Mouse (Mus musculus): ENCODE measurements around the gene Flii. TPM values are rescaled to one million over a fixed set of nuclear protein-coding genes. Genes with fewer than 3 reads are reported as not detected.

Flii gene
- total and polyA plus RNA-seq, 3 experiments: 71.8 to 111 TPM; not detected in 1

DNA sequence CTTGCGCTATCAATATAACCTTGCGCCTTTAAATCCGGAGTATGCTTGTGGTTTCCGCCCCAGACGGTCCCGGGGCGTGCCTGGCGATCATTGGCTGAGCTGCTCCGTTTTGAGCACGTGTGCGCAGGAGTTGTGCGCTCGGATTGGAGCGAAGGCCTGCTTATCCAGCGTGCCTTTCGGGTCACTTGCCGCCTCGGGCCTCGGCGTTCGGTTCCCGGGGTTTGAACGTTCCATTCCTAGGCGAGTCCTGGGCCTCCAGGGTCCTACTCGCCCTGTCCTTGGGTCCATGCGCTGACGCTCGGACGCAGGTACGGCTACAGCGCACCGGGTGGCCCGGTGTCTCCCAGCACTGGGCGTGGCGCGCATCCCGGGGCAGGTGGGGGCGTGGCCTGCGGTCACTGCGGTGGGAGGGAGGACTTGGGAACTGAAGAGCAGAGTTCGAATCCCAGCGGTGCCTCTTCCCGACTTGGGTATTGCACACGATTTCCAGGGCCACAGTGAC is 1.2 kb upstream of the Flii start, which contains the start of gene Mief2 (continued):
- TF ChIP-seq ELF1 (IDR thresholded peaks at IDR 0.05; ENCODE audit: low read depth, low read length): 0 out of 2 replicates have a peak, but pooled peaks have one; percentile 51
- no peak for TF ChIP-seq JUND (IDR thresholded peaks at IDR 0.05; ENCODE audit: low read depth, low read length)
- TF ChIP-seq ZNF384 (IDR thresholded peaks at IDR 0.05; ENCODE audit: low read depth, low read length): no peak
- peak; percentile 35; the same call in 1 of the 2 replicates for TF ChIP-seq GATA1 (IDR thresholded peaks at IDR 0.05; ENCODE audit: low read depth, low read length)
- peak; percentile 87 for TF ChIP-seq MAZ (IDR thresholded peaks at IDR 0.05; ENCODE audit: low read depth, low read length)
- no peak for TF ChIP-seq GABPA (IDR thresholded peaks at IDR 0.05; ENCODE audit: low read depth, low read length)
- peak; percentile 40; the same call in 1 of the 2 replicates for TF ChIP-seq CHD2 (IDR thresholded peaks at IDR 0.05; ENCODE audit: low read length)
- TF ChIP-seq USF2 (IDR thresholded peaks at IDR 0.05; ENCODE audit: borderline replicate concordance in 1 of 2, insufficient read depth in 1 of 2, low read depth in 1 of 2, low read length in 2 of 2): peak; percentile 47 to 92; a peak in 3 of 4 replicates
- TF ChIP-seq HCFC1 (IDR thresholded peaks at IDR 0.05; ENCODE audit: low read depth, low read length): peak; percentile 85
- no peak for TF ChIP-seq MEF2A (IDR thresholded peaks at IDR 0.05; ENCODE audit: extremely low read depth, insufficient replicate concordance, low read depth, low read length, poor library complexity, severe bottlenecking)
- TF ChIP-seq UBTF (IDR thresholded peaks at IDR 0.05; ENCODE audit: borderline replicate concordance, insufficient read depth, low read depth, low read length): no peak
- TF ChIP-seq MXI1 (IDR thresholded peaks at IDR 0.05; ENCODE audit: low read depth, low read length): peak; percentile 91
- no peak; the same call in 1 of the 2 replicates for TF ChIP-seq TBP (IDR thresholded peaks at IDR 0.05; ENCODE audit: low read depth, low read length)
- TF ChIP-seq ZC3H11A (IDR thresholded peaks at IDR 0.05; ENCODE audit: low read depth, low read length): no peak; the same call in 1 of the 2 replicates
- TF ChIP-seq USF1 (IDR thresholded peaks at IDR 0.05; ENCODE audit: low read depth, low read length): peak; percentile 98
- TF ChIP-seq SIN3A (IDR thresholded peaks at IDR 0.05; ENCODE audit: low read length): peak; percentile 99
- no peak; the same call in 1 of the 2 replicates for TF ChIP-seq KAT2A (conservative IDR thresholded peaks at IDR 0.05; ENCODE audit: low read depth, low read length)
- peak; percentile 98 for TF ChIP-seq MAX (IDR thresholded peaks at IDR 0.05; ENCODE audit: low read length)

DNA sequence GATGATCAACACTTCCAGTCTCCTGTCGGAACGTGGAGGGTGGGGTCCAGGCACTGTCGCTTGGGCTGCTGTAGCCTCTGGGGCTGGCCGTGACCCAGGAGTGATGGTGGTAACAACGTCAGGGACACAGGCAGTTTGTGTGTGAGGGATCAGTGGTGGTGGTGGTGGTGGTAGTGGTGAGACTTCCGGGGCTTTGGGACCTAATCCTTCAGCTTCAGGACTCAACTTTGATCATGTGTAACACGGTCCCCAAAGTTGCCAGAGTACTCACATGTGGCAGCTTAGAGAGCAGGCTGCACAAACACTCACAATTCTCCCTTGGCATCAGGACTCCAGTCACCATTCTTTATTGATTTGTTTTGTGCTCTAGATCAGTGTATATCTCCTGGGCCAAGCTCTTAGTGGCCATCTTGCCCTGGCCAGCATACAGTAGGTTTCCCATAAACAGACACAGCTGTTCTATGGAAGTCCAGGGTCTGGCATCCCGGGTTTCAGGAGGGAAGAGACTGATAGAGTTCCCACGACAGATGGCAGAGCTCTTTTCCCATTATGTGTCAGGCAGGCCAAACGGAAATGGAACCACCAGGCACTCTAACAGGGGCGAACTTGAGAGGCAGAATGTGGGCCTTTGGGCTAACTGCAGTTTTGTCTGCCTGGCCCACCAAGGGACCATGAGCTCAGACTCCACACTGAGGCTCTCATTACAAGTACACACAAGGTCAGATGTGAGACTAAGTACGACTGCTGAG is 503 bp upstream of the Flii start:
- H3K36me3 ChIP-seq (ENCODE audit: control insufficient read depth in 1 of 2, insufficient read depth in 2 of 2, low read length in 2 of 2): peaks cover 0 to 5% of the 10 kb centered on the region in 2 experiments; a peak in 2 of 4 replicates
- peak overlapping the region; percentile 87 for H3K9ac ChIP-seq (ENCODE audit: control insufficient read depth, low read depth, low read length, poor library complexity, severe bottlenecking)
- no peaks in the 10 kb centered on the region for H3K27me3 ChIP-seq (ENCODE audit: control insufficient read depth in 1 of 2, insufficient read depth in 2 of 2, low read length in 2 of 2)
- no peaks in the 10 kb centered on the region for H3K9me3 ChIP-seq (replicated peaks; ENCODE audit: insufficient read depth, low read length)
- TF ChIP-seq ZMIZ1 (IDR thresholded peaks at IDR 0.05; ENCODE audit: low read depth, low read length) (peak; percentile 35; the same call in 1 of the 2 replicates), MXI1 (IDR thresholded peaks at IDR 0.05; ENCODE audit: low read depth, low read length) (peak; percentile 55; the same call in 1 of the 2 replicates), NELFE (IDR thresholded peaks at IDR 0.05; ENCODE audit: low read depth, low read length) (peak; percentile 41), POLR2AphosphoS2 (IDR thresholded peaks at IDR 0.05; ENCODE audit: low read length) (peak; percentile 44; the same call in 1 of the 2 replicates), POLR2A (IDR thresholded peaks at IDR 0.05; ENCODE audit: control insufficient read depth in 1 of 2, insufficient read depth in 1 of 2, low read depth in 1 of 2, low read length in 2 of 2, poor library complexity in 1 of 2) (no peak), USF2 (IDR thresholded peaks at IDR 0.05; ENCODE audit: borderline replicate concordance in 1 of 2, insufficient read depth in 1 of 2, low read depth in 1 of 2, low read length in 2 of 2) (no peak), MYC (IDR thresholded peaks at IDR 0.05; ENCODE audit: low read depth, low read length) (0 out of 2 replicates have a peak, but pooled peaks have one; percentile 26), SMC3 (IDR thresholded peaks at IDR 0.05; ENCODE audit: low read depth, low read length) (no peak; the same call in 1 of the 2 replicates), TBP (IDR thresholded peaks at IDR 0.05; ENCODE audit: low read depth, low read length) (0 out of 2 replicates have a peak, but pooled peaks have one; percentile 13), USF1 (IDR thresholded peaks at IDR 0.05; ENCODE audit: low read depth, low read length) (no peak), ELF1 (IDR thresholded peaks at IDR 0.05; ENCODE audit: low read depth, low read length) (0 out of 2 replicates have a peak, but pooled peaks have one; percentile 3), MAX (IDR thresholded peaks at IDR 0.05; ENCODE audit: low read length) (peak; percentile 49; the same call in 1 of the 2 replicates)
- H3K27ac ChIP-seq (ENCODE audit: control insufficient read depth, low read depth, low read length): peak overlapping the region; percentile 72
- peak overlapping the region; percentile 97 for H3K4me3 ChIP-seq (ENCODE audit: control insufficient read depth in 1 of 2, insufficient read depth in 1 of 2, low read depth in 2 of 2, low read length in 2 of 2)
- H3K79me2 ChIP-seq (ENCODE audit: control insufficient read depth, insufficient read depth, low read length, poor library complexity): peaks cover 5% of the 10 kb centered on the region
- peaks cover 3 to 20% of the 10 kb centered on the region in 2 experiments; a peak in 3 of 4 replicates for H3K4me1 ChIP-seq (ENCODE audit: control insufficient read depth in 1 of 2, insufficient read depth in 2 of 2, low read length in 2 of 2)
- DNase-seq (ENCODE audit: low read depth, low spot score): no peak

Data from MEL (cell line).